Mouse (Mus musculus): Measurements from ENCODE around the gene Tmem52b. TPM values are rescaled to one million over a fixed set of nuclear protein-coding genes. Genes with fewer than 3 reads are reported as not detected.

Gene Tmem52b
- total RNA-seq, 2 experiments from 2014 or later: not detected

- ATAC-seq (replicated peaks; ENCODE audit: low FRiP score, poor library complexity, severe bottlenecking): no peak
Observed at GRCm38 (mm10) chr6:129529605-129530004, 17.2 kb downstream of the Tmem52b start.

- no peak for ATAC-seq (replicated peaks; ENCODE audit: low FRiP score, poor library complexity, severe bottlenecking)
Observed at GRCm38 (mm10) chr6:129530261-129530660, 17.9 kb downstream of the Tmem52b start.

- ATAC-seq (replicated peaks; ENCODE audit: low FRiP score, poor library complexity, severe bottlenecking): peak; percentile 28; the same call in 1 of the 2 replicates
Observed at GRCm38 (mm10) chr6:129532556-129532941, 20.2 kb downstream of the Tmem52b start.

GRCm38 (mm10) chr6:129532942-129533860 is 20.8 kb downstream of the Tmem52b start, which contains the start of gene Gabarapl1:
Gabarapl1 (plus strand) TSS chr6:129533160.
- peak; percentile 83 for ATAC-seq (replicated peaks; ENCODE audit: low FRiP score, poor library complexity, severe bottlenecking)

GRCm38 (mm10) chr6:129534057-129534456 is 21.7 kb downstream of the Tmem52b start:
- ATAC-seq (replicated peaks; ENCODE audit: low FRiP score, poor library complexity, severe bottlenecking): no peak

- ATAC-seq (replicated peaks; ENCODE audit: low FRiP score, poor library complexity, severe bottlenecking): no peak
Observed at GRCm38 (mm10) chr6:129534627-129535190, 22.4 kb downstream of the Tmem52b start.

- no peak for ATAC-seq (replicated peaks; ENCODE audit: low FRiP score, poor library complexity, severe bottlenecking)
Observed at GRCm38 (mm10) chr6:129535723-129536122, 23.4 kb downstream of the Tmem52b start.

GRCm38 (mm10) chr6:129538555-129538954 is 26.2 kb downstream of the Tmem52b start:
- no peak for ATAC-seq (replicated peaks; ENCODE audit: low FRiP score, poor library complexity, severe bottlenecking)

GRCm38 (mm10) chr6:129541931-129542330 is 29.6 kb downstream of the Tmem52b start:
- ATAC-seq (replicated peaks; ENCODE audit: low FRiP score, poor library complexity, severe bottlenecking): no peak

- no peak for ATAC-seq (replicated peaks; ENCODE audit: low FRiP score, poor library complexity, severe bottlenecking)
Observed at GRCm38 (mm10) chr6:129542540-129542939, 30.2 kb downstream of the Tmem52b start.

GRCm38 (mm10) chr6:129543709-129544606 is 31.6 kb downstream of the Tmem52b start:
- ATAC-seq (replicated peaks; ENCODE audit: low FRiP score, poor library complexity, severe bottlenecking): peak; percentile 86

- ATAC-seq (replicated peaks; ENCODE audit: low FRiP score, poor library complexity, severe bottlenecking): no peak
Observed at GRCm38 (mm10) chr6:129547277-129547676, 34.9 kb downstream of the Tmem52b start.

GRCm38 (mm10) chr6:129548009-129548408 is 35.7 kb downstream of the Tmem52b start:
- ATAC-seq (replicated peaks; ENCODE audit: low FRiP score, poor library complexity, severe bottlenecking): no peak

- ATAC-seq (replicated peaks; ENCODE audit: low FRiP score, poor library complexity, severe bottlenecking): peak; percentile 55
Observed at GRCm38 (mm10) chr6:129557298-129558023, 45.1 kb downstream of the Tmem52b start.

GRCm38 (mm10) chr6:129558946-129559640 is 46.7 kb downstream of the Tmem52b start:
- peak; percentile 86 for ATAC-seq (replicated peaks; ENCODE audit: low FRiP score, poor library complexity, severe bottlenecking)

- 0 out of 2 replicates have a peak, but pooled peaks have one; percentile 36 for ATAC-seq (replicated peaks; ENCODE audit: low FRiP score, poor library complexity, severe bottlenecking)
Observed at GRCm38 (mm10) chr6:129559641-129560027, 47.3 kb downstream of the Tmem52b start.

- ATAC-seq (replicated peaks; ENCODE audit: low FRiP score, poor library complexity, severe bottlenecking): no peak
Observed at GRCm38 (mm10) chr6:129565257-129565656, 52.9 kb downstream of the Tmem52b start.

Measured in erythroid progenitor cell, adult 5-6 weeks (primary cell).